Mouse (Mus musculus) layer of hippocampus, postnatal 10 days (tissue): ENCODE data around the gene Rhoj. TPM values are rescaled to one million over a fixed set of nuclear protein-coding genes. Genes with fewer than 3 reads are reported as not detected.
A peak's percentile ranks its signal among the peaks of the same experiment; 100 is the strongest.

Source experiments
- DNase-seq, 2 experiments: peaks; one replicate each; pipeline ENCODE4 v3.0.0; 2021; ENCODE audit warnings: low spot score in 2 of 2
- long read RNA-seq: library from polyadenylated mRNA; stranded (forward); transcript quantifications from one replicate; pipeline ENCODE4 v2.0.0, GENCODE M21; 2023
- total RNA-seq, 2 experiments: library from RNA; stranded (reverse); gene quantifications; 2 replicates each; pipeline ENCODE4 v1.2.3; 2021

Gene Rhoj
- 1 to 10 TPM; 6.6 to 9.7 TPM for total RNA-seq
- long read RNA-seq, transcript Rhoj-201 (5 exons, 2,350 nt), result major isoform, 7 of 10 reads
- long read RNA-seq, partial matches to known transcripts, result 2 of 10 reads
- long read RNA-seq, other reads (novel, unspliced or antisense), result 1 of 10 reads

DNA sequence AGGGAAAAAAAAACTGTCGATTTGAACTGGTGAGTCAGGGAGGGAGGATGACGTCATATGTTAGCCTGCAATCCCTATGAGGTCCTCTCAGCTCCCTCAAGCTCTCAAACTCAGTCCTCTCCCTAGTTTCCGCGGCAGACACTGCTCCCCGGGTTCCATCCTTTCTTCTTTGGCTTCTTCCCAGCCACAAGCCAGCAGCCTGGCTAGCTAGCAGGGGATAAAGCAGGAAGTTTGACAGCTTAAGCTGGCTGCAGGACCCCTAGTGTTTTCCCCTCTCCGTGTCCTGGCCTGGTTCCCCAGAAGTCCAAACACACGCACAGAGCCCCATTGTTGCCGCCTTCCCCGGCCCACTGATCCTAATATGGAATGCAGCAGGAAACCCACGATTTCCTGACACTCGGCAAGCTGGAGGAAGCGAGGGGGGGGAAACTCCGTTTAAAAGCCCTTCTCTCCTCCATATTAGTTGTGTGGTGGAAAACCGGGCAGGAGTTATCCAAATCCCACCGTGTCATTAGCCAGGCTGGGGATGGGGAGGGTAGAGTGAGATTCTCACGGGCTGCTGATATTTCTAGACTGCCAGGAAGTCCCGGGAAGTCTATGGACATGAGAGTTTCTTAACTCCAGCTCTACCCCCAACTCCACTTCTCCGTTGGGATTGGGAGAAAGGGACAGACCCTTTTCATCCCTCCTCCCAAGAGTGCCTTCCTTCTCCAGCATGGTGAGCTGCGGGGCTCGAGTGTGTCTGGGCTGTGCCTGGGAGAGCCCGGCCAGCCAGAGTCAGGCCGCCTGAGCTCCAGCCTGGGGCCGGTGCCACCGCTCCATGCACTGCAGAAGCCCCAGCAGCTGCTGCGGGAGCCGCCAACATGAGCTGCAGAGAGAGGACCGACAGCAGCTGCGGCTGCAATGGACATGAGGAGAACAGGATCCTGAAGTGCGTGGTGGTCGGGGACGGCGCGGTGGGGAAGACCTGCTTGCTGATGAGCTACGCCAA is at the start of gene Rhoj:
Gene Rhoj, plus strand, starts transcription at position 362 of the 991 bp plus-strand sequence.
- DNase-seq, result peak; percentile 59 to 68

- no peak for DNase-seq
These were observed 36.4 kb upstream of the Rhoj start for GRCm38 (mm10) chr12:75271726-75272125.

DNA sequence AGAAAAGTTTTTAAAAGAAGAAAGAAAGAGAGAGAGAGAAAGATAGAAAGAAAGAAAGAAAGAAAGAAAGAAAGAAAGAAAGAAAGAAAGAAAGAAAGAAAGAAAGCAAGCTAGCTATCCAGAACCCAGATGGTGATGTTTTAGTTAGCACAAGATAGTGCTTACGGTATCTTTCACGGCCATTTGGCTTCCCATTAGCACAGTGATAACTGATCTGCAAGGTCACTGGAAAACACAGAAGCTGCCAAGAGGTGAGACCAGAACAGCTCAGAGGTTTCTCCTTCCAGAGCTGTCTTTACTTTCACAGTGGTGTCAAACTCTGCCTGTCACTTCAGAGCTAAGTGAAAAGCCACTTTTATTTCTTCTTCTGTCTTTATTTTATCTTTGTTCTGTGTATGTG is 32.4 kb upstream of the Rhoj start:
- no peak for DNase-seq

GRCm38 (mm10) chr12:75277425-75277824 is 30.7 kb upstream of the Rhoj start:
- no peak for DNase-seq

- no peak for DNase-seq
These were observed 27.6 kb upstream of the Rhoj start for GRCm38 (mm10) chr12:75280502-75280901.

- DNase-seq, result no peak
These were observed 24.9 kb upstream of the Rhoj start for GRCm38 (mm10) chr12:75283226-75283625.

DNA sequence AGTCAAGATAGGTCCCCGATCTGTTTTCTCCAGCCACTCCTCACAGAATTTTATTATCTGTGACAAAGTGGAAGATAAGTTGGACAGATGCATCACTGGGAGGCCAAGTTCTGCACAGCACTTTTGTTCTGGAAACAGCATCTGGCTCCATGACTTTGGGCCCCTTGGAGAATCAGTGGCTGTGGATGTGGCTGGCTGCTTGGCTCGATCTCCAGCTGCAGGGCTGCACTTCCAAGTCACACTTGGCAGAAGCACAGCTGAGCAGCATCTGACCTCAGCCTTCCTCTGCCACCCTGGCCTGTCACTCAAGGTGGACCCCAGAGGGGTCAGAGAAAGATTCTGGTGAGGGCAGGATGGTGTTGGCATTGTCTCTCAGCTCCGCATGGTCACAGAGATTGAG is 22.0 kb upstream of the Rhoj start:
- DNase-seq, result no peak

GRCm38 (mm10) chr12:75290524-75290923 is 17.6 kb upstream of the Rhoj start:
- no peak for DNase-seq

GRCm38 (mm10) chr12:75291556-75291955 is 16.6 kb upstream of the Rhoj start:
- DNase-seq, result no peak

DNA sequence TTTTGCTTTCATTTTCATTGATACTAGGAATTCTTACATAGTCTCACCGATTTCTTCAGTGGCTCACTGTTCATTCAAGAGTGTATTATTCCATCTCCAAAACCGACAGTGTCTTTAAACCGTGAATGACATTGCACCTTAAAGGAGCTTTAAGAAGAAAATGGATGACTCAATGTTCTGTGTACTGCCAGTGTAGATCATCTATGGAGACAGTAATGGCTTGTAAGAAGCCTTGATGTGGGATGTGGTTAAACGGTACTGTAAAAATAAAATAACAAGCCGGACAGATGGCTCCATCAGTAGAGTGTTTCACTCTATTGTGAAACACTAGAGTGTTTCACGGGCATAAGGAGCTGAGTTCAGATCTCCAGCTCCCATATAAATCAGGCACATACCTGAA is 15.2 kb upstream of the Rhoj start:
- no peak for DNase-seq

GRCm38 (mm10) chr12:75299865-75300264 is 8.3 kb upstream of the Rhoj start:
- no peak for DNase-seq

DNA sequence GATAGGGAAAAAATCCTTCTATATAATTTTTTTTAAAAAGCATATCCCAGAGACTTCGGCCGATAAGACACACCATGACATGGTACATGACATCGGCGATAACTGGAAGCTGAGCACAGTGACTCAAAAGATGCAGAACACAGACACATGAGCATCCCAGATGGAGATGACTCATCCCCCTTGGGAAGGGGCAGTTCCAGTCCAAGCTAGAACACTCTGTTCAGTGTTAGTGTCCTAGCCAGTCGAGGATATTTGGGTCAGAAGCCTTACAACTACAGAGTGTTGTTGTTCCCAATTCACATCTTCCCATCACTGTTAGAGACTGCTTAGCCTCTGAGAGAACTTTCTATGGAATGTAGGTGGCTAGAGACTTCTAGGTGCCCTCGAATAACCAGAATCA is 4.0 kb upstream of the Rhoj start:
- no peak for DNase-seq

DNA sequence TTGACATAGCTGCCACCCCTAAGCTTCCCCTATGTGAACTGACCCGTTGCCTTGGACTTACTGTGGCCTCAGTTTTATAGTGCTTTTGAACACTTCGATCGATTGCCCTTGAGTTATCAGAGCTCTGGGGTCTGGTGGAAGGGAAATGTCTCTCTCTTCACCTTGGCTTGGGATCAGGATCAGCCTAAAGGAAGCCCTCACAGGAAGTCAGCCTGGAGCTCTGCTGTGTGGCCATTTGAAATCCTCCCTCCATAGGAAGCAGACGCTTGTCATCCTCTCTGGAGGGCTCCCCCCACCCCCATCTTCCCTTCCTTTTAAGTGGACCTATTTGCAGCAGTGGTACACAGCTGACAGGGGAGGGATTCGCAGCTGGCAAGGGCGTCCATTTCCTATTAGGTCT is 1.6 kb downstream of the Rhoj start:
- DNase-seq, result no peak

GRCm38 (mm10) chr12:75310766-75311165 is 2.6 kb downstream of the Rhoj start:
- DNase-seq, result no peak

- DNase-seq, result no peak
These were observed 3.8 kb downstream of the Rhoj start for GRCm38 (mm10) chr12:75311879-75312278.

GRCm38 (mm10) chr12:75313992-75314391 is 5.9 kb downstream of the Rhoj start:
- DNase-seq, result no peak

DNA sequence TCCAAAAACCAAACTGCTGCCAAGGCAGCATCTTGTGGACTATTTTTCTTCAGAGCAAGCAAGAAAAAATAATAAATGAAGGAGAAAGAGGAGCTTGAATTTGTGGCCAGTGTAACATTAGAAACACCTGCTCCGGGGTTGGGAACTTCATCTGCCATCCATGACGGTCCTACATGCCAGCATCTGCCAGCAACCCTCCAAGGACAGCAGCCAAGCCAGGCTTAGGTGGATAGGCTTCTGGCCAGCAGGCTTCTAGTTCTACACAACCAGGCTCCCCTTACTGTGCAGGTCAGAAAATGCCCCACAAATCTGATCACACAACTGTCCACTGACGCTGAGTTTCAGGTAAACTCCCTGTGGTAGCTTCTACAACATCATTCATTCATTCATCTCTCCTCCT is 7.7 kb downstream of the Rhoj start:
- no peak for DNase-seq

- no peak for DNase-seq
These were observed 12.4 kb downstream of the Rhoj start for GRCm38 (mm10) chr12:75320441-75320925.

DNA sequence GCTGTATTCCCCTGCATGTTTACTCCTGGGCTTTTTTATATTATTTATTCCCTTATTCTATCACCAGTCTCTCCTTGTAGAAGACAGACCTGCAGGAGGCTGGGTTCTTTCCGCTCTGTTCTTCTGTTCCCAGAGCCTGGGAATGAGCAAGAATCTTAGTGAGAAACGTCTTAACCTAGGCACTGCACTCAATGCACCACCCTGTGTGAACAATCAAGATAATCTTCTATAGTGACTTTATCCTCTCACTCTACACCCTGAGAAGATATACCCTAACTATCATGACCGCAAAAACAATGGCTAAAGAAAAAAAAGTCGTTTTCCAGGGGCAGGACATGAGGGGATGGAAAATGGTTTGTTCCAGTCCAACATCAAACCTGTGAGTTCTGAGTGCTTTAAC is 13.1 kb downstream of the Rhoj start:
- DNase-seq, result no peak

- DNase-seq, result no peak
These were observed 21.1 kb downstream of the Rhoj start for GRCm38 (mm10) chr12:75329188-75329587.

- DNase-seq, result no peak
These were observed 31.8 kb downstream of the Rhoj start for GRCm38 (mm10) chr12:75339894-75340293.

- no peak for DNase-seq
These were observed 32.2 kb downstream of the Rhoj start for GRCm38 (mm10) chr12:75340331-75340730.

- DNase-seq, result no peak
These were observed 40.4 kb downstream of the Rhoj start for GRCm38 (mm10) chr12:75348551-75348950.
